Mouse (Mus musculus): ENCODE results near the gene Cox4i1.

The Cox4i1 gene

GRCm38 (mm10) chr8:120667561-120668373, at the start of gene Cox4i1, which contains the start of gene Gm27021:
Cox4i1 (plus strand) TSS chr8:120668222.
Gm27021 (minus strand) TSS chr8:120668079.
- peak; percentile 85 to 91 for DNase-seq

GRCm38 (mm10) chr8:120619235-120620180, 48.5 kb upstream of the Cox4i1 start:
- no peak for DNase-seq

GRCm38 (mm10) chr8:120620441-120620840, 47.6 kb upstream of the Cox4i1 start:
- DNase-seq, result no peak

- no peak for DNase-seq
These were observed 45.9 kb upstream of the Cox4i1 start for GRCm38 (mm10) chr8:120622161-120622560.

- DNase-seq, result no peak
These were observed 44.4 kb upstream of the Cox4i1 start for GRCm38 (mm10) chr8:120623608-120624007.

- DNase-seq, result no peak
These were observed 41.6 kb upstream of the Cox4i1 start for GRCm38 (mm10) chr8:120626461-120626860.

- no peak for DNase-seq
These were observed 40.7 kb upstream of the Cox4i1 start for GRCm38 (mm10) chr8:120627298-120627697.

GRCm38 (mm10) chr8:120630031-120630430, 38.0 kb upstream of the Cox4i1 start:
- no peak for DNase-seq

- no peak for DNase-seq
These were observed 37.2 kb upstream of the Cox4i1 start for GRCm38 (mm10) chr8:120630848-120631247.

GRCm38 (mm10) chr8:120631441-120632375, 36.3 kb upstream of the Cox4i1 start:
- no peak for DNase-seq

GRCm38 (mm10) chr8:120632969-120633664, 34.9 kb upstream of the Cox4i1 start:
- DNase-seq, result no peak

- DNase-seq, result no peak
These were observed 34.3 kb upstream of the Cox4i1 start for GRCm38 (mm10) chr8:120633665-120634271.

GRCm38 (mm10) chr8:120634329-120634839, 33.6 kb upstream of the Cox4i1 start:
- peak; percentile 15 to 37 for DNase-seq

GRCm38 (mm10) chr8:120641245-120641644, 26.8 kb upstream of the Cox4i1 start:
- DNase-seq, result no peak

- DNase-seq, result no peak
These were observed 25.9 kb upstream of the Cox4i1 start for GRCm38 (mm10) chr8:120642031-120642662.

- DNase-seq, result no peak
These were observed 23.4 kb upstream of the Cox4i1 start for GRCm38 (mm10) chr8:120644663-120645062.

- no peak for DNase-seq
These were observed 20.5 kb upstream of the Cox4i1 start, which contains the start of gene 1190005I06Rik for GRCm38 (mm10) chr8:120647532-120647931. 1190005I06Rik (minus strand) TSS chr8:120647632.

- no peak for DNase-seq
These were observed 11.5 kb upstream of the Cox4i1 start for GRCm38 (mm10) chr8:120656322-120657052.

GRCm38 (mm10) chr8:120657415-120657814, 10.6 kb upstream of the Cox4i1 start:
- DNase-seq, result no peak

- DNase-seq, result no peak
These were observed 3.5 kb upstream of the Cox4i1 start for GRCm38 (mm10) chr8:120664566-120664965.

Data from spleen, adult 18-20 months (tissue).